Mouse (Mus musculus) stomach, postnatal 0 days (tissue): Measurements from ENCODE around the gene Zdhhc18. TPM values are rescaled to one million over a fixed set of nuclear protein-coding genes. Genes with fewer than 3 reads are reported as not detected.

Experiments used
- ATAC-seq: fragments of 200-750 bp; cut with Nextera tagmentation; 2 replicates; pipeline ENCODE4 v1.8.0; 2017; ENCODE audit not compliant: low FRiP score, low TSS enrichment
- DNase-seq: peaks from one replicate; pipeline ENCODE4 v3.0.0-alpha.2; 2016; ENCODE audit warnings: low spot score
- H3K27ac ChIP-seq: fragments of 300-500 bp; sonication (generic); replicated peaks from 2 replicates; pipeline ENCODE4 v1.5.1; 2014; ENCODE audit warnings: mild to moderate bottlenecking, control low read depth
- H3K27me3 ChIP-seq: fragments of 300-500 bp; sonication (generic); 2 replicates; pipeline ENCODE4 v1.6.1; 2014; ENCODE audit warnings: low read length; ENCODE audit not compliant: control insufficient read depth, insufficient read depth
- H3K36me3 ChIP-seq: fragments of 300-500 bp; sonication (generic); 2 replicates; pipeline ENCODE4 v1.6.1; 2014; ENCODE audit warnings: low read length, mixed read lengths; ENCODE audit not compliant: control insufficient read depth, insufficient read depth
- H3K4me1 ChIP-seq: fragments of 300-500 bp; sonication (generic); replicated peaks from 2 replicates; pipeline ENCODE4 v1.6.1; 2014; ENCODE audit warnings: antibody characterized with exemption; ENCODE audit not compliant: control insufficient read depth, insufficient read depth
- H3K4me2 ChIP-seq: fragments of 300-500 bp; sonication (generic); replicated peaks from 2 replicates; pipeline ENCODE4 v1.6.1; 2014; ENCODE audit warnings: low read depth, mild to moderate bottlenecking, control low read depth, moderate library complexity
- H3K4me3 ChIP-seq: fragments of 300-500 bp; sonication (generic); 2 replicates; pipeline ENCODE4 v1.5.1; 2014; ENCODE audit warnings: low read depth, low read length, control low read depth
- H3K9ac ChIP-seq: fragments of 300-500 bp; sonication (generic); 2 replicates; pipeline ENCODE4 v1.6.1; 2014; ENCODE audit warnings: mild to moderate bottlenecking, low read length, control low read depth, mixed read lengths
- H3K9me3 ChIP-seq: fragments of 300-500 bp; sonication (generic); 2 replicates; pipeline ENCODE4 v1.6.1; 2016; ENCODE audit warnings: low read length; ENCODE audit not compliant: control insufficient read depth
- CTCF ChIP-seq: IDR thresholded peaks from 2 replicates; pipeline ENCODE4 v1.5.1; 2016; ENCODE audit warnings: antibody characterized with exemption, low read depth, mild to moderate bottlenecking, moderate library complexity
- EP300 ChIP-seq: optimal IDR thresholded peaks from 2 replicates; pipeline ENCODE3; 2016; ENCODE audit warnings: antibody characterized with exemption
- WGBS: fragments of 180-500 bp; shearing (Covaris S2); extraction: QIAGEN DNeasy Blood & Tissue Kit; methylation state at CpG from one replicate; pipeline ENCODE4 v1.1.7; 2014; 5-methylcytosine and 5-hydroxymethylcytosine counted together
- polyA plus RNA-seq: library from polyadenylated mRNA; unstranded; fragments of >200 nt; fragmentation: Nextera tagmentation; extraction: Ambion mirVana; gene quantifications from 2 replicates; pipeline ENCODE4 v1.2.1, GENCODE M21; 2015

Zdhhc18 gene
- polyA plus RNA-seq, 1 experiment from 2014 or later, result 1.6 TPM

DNA sequence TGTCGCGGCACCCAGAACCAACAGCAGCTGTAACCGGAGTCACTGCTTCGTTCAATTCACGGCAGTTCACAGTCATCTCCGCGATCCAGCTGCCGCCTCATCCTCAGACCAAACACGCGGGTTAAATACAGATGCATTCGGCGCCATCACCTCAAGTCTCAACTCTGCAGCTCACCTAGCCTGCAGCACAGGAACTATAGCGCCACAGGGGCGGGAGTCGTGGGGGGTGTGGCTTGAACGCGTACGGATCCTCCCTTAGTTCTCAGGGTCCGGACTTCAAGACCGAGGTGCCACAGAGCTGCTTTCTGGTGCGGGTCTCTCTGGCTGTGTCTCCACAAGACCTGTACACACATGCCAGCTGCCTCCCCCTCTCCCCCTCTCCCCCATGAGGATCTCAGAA, 4.3 kb downstream of the Zdhhc18 start:
- ATAC-seq, result no peak

DNA sequence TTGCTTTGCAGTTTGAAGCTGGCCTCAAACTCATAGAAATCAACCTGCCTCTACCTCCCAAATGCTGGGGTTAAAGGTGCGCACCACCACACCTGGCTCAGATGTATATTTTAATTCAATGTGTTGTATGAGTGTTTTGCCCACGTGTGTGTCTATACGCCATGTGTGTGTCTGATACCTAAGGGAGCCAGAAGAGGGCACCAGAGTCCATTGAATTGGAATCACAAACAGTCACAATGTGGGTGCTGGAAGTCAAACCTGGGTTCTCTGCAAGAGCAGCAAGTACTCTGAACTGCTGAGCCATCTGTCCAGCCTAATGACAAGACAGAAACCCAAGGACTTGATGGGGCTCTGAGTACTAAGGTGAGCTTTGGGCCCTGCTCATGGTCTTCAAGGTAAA, 4.8 kb downstream of the Zdhhc18 start:
- TF ChIP-seq EP300 (no peak), CTCF (peak; percentile 45)
- H3K27ac ChIP-seq, result no peak overlapping the region
- no peak overlapping the region for H3K9ac ChIP-seq
- no peak for DNase-seq
- WGBS, result 91% methylated on average over 3 of the region's 3 CpGs
- H3K4me3 ChIP-seq, result no peak overlapping the region
- no peaks in the 10 kb centered on the region for H3K36me3 ChIP-seq
- H3K9me3 ChIP-seq, result 0 out of 2 replicates have a peak, but pooled peaks cover 3% of the 10 kb centered on the region
- H3K4me1 ChIP-seq, result no peaks in the 10 kb centered on the region
- no peak overlapping the region for H3K4me2 ChIP-seq
- H3K27me3 ChIP-seq, result no peaks in the 10 kb centered on the region
- ATAC-seq, result no peak

More for the DNA sequence above, 4.3 kb downstream of the Zdhhc18 start:
- Histone ChIP-seq H3K36me3 (no peaks in the 10 kb centered on the region), H3K9ac (no peak overlapping the region), H3K27ac (no peak overlapping the region), H3K27me3 (no peaks in the 10 kb centered on the region), H3K4me2 (no peak overlapping the region; the same call in 1 of the 2 replicates), H3K4me1 (no peaks in the 10 kb centered on the region), H3K4me3 (no peak overlapping the region), H3K9me3 (0 out of 2 replicates have a peak, but pooled peaks cover 3% of the 10 kb centered on the region)
- TF ChIP-seq CTCF (no peak), EP300 (no peak)
- WGBS, result 34% methylated on average over 21 of the region's 21 CpGs
- DNase-seq, result no peak

DNA sequence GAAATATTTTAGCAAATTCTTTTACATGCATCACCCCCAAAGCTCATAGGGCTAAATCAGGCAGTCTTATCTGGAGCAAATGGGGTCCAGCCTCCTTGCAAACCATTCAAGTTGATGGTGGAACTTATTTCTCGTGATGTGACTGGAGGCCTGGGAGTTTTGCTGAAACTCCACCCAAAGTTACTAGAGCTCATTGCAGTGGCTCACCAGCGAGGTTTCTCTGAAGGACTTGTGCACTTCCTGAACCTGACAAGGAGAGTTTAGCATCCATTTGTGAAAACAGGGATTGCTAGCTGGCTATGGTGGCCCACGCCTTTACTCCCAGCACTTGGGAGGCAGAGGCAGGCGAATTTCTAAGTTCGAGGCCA, 15.9 kb downstream of the Zdhhc18 start:
- 80% methylated on average over 5 of the region's 5 CpGs for WGBS
- H3K36me3 ChIP-seq, result no peaks in the 10 kb centered on the region
- H3K9me3 ChIP-seq, result no peaks in the 10 kb centered on the region
- H3K9ac ChIP-seq, result no peak overlapping the region
- no peak for DNase-seq
- 0 out of 2 replicates have a peak, but pooled peaks cover 3% of the 10 kb centered on the region for H3K4me1 ChIP-seq
- no peak for ATAC-seq
- no peak overlapping the region for H3K4me3 ChIP-seq
- H3K27me3 ChIP-seq, result no peaks in the 10 kb centered on the region
- no peak overlapping the region; the same call in 1 of the 2 replicates for H3K27ac ChIP-seq
- no peak overlapping the region for H3K4me2 ChIP-seq
- TF ChIP-seq CTCF (no peak), EP300 (no peak)

DNA sequence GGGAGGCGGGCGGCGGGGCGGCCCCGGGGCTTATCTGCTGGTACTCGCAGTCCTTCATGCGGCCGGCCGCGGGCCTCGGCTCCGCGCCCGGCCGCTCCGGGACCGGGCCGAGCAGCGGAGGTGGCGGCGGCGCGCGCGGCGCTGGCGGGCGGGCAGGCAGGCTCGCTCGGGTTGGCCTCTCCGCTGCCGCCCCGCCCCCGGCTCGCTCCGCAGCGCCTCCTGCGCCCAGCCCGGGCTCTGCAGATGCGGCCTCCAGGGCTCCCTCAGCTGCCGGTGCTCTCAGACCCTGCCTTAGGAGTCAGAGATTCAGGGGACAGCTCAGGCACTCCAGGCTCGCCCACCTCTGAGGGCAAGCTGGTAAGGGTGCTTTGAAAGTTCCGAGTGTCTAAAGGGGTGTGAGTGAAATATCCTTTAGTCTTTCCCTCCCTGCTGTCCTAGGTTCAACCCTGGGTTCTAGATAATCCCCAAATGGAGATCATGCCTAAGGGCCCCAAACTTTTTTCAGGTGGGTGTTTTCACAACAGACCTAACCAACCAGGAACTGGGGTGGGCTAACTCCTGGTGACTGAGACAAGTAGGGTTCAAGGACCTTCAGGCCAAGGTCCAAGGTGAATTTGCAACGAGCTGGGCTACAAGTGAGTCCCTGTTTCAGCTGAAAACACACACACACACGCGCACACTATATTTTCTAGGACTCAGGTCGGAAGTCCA, 16.5 kb downstream of the Zdhhc18 start:
- ATAC-seq, result peak; percentile 88
- WGBS, result 15% methylated on average over 22 of the region's 47 CpGs
- Histone ChIP-seq H3K4me1 (0 out of 2 replicates have a peak, but pooled peaks cover 3% of the 10 kb centered on the region), H3K4me3 (peak overlapping the region; percentile 70), H3K27ac (peak overlapping the region; percentile 82), H3K4me2 (peak overlapping the region; percentile 94), H3K27me3 (no peaks in the 10 kb centered on the region), H3K9me3 (no peaks in the 10 kb centered on the region), H3K36me3 (no peaks in the 10 kb centered on the region), H3K9ac (peak overlapping the region; percentile 91)
- peak; percentile 92 for DNase-seq
- TF ChIP-seq EP300 (no peak), CTCF (peak; percentile 79)

DNA sequence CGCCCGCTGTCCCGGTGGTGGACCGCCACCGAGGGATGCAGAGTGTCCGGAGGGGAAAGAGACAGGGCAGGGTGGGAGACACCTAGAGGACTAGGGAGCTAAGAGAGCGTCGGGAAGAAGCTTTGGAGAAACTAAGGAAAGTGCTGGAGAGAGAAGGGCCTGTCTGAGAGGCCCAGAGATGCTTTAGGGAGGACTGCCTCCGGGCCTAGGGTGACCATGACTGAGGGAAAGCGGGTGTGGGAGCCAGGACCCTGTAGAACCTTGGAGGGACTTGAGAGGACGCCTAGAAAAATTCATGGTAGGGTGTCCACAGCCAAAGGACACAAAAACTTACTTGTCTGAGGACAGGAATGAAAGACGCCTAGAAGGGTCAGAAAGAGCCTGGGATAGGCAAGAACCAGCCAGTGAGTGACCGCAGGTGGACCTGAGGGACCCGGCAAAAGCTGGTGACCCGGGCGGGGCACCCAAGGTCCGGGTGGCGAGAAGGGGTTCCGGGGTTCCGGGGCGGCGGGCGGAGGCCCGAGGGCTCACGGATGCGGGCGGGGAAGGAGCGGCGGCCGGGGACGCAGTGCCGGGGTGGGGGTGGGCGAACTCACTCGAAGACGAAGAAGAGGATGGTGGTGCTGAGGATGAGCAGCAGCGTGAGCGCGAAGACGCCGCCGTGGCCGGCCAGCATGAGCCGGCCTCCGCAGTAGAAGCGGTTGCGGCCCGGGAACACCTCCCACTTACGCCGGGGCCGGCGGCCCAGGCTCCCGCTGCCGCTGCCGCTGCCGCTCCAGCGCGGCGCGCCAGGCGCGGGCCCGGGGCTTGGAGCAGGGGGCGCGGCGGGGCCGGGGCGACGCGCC, 17.2 kb downstream of the Zdhhc18 start:
- no peaks in the 10 kb centered on the region for H3K27me3 ChIP-seq
- no peak for DNase-seq
- WGBS, result 3% methylated on average over 52 of the region's 69 CpGs
- H3K4me1 ChIP-seq, result 0 out of 2 replicates have a peak, but pooled peaks cover 3% of the 10 kb centered on the region
- no peaks in the 10 kb centered on the region for H3K9me3 ChIP-seq
- peak overlapping the region; percentile 94 for H3K4me2 ChIP-seq
- H3K27ac ChIP-seq, result peak overlapping the region; percentile 82
- H3K4me3 ChIP-seq, result peak overlapping the region; percentile 70
- TF ChIP-seq EP300, result no peak
- TF ChIP-seq CTCF, result no peak
- H3K36me3 ChIP-seq, result no peaks in the 10 kb centered on the region
- peak; percentile 46 for ATAC-seq
- H3K9ac ChIP-seq, result peak overlapping the region; percentile 91
